Mouse (Mus musculus): Measurements from ENCODE around the gene Pdcl3.

Gene Pdcl3

GRCm38 (mm10) chr1:38985308-38985707, at the start of gene Pdcl3:
TSS of gene Pdcl3 (plus strand) at chr1:38985608.
- no peak for DNase-seq (ENCODE audit: low spot score)

GRCm38 (mm10) chr1:38936780-38937179, 48.6 kb upstream of the Pdcl3 start:
- DNase-seq (ENCODE audit: low spot score), result peak; percentile 8

GRCm38 (mm10) chr1:38938849-38939248, 46.6 kb upstream of the Pdcl3 start, which contains the start of gene Nms:
TSS of gene Nms (plus strand) at chr1:38939149.
- no peak for DNase-seq (ENCODE audit: low spot score)

GRCm38 (mm10) chr1:38939608-38940007, 45.8 kb upstream of the Pdcl3 start:
- DNase-seq (ENCODE audit: low spot score), result peak; percentile 22

GRCm38 (mm10) chr1:38956457-38956856, 29.0 kb upstream of the Pdcl3 start:
- DNase-seq (ENCODE audit: low spot score), result no peak

- no peak for DNase-seq (ENCODE audit: low spot score)
Measured at GRCm38 (mm10) chr1:38969116-38969515, 16.3 kb upstream of the Pdcl3 start.

GRCm38 (mm10) chr1:38971712-38972111, 13.7 kb upstream of the Pdcl3 start:
- DNase-seq (ENCODE audit: low spot score), result no peak

- no peak for DNase-seq (ENCODE audit: low spot score)
Measured at GRCm38 (mm10) chr1:38972986-38973592, 12.3 kb upstream of the Pdcl3 start.

- DNase-seq (ENCODE audit: low spot score), result peak; percentile 24
Measured at GRCm38 (mm10) chr1:38979953-38980352, 5.5 kb upstream of the Pdcl3 start.

- DNase-seq (ENCODE audit: low spot score), result no peak
Measured at GRCm38 (mm10) chr1:38983870-38984269, 1.5 kb upstream of the Pdcl3 start.

GRCm38 (mm10) chr1:38987080-38987864, 1.9 kb downstream of the Pdcl3 start:
- peak; percentile 97 for DNase-seq (ENCODE audit: low spot score)

- no peak for DNase-seq (ENCODE audit: low spot score)
Measured at GRCm38 (mm10) chr1:38987865-38988211, 2.4 kb downstream of the Pdcl3 start.

GRCm38 (mm10) chr1:38988357-38988756, 2.9 kb downstream of the Pdcl3 start:
- DNase-seq (ENCODE audit: low spot score), result no peak

GRCm38 (mm10) chr1:38992365-38992764, 7.0 kb downstream of the Pdcl3 start:
- no peak for DNase-seq (ENCODE audit: low spot score)

- DNase-seq (ENCODE audit: low spot score), result peak; percentile 87
Measured at GRCm38 (mm10) chr1:39001106-39001505, 15.7 kb downstream of the Pdcl3 start.

- DNase-seq (ENCODE audit: low spot score), result no peak
Measured at GRCm38 (mm10) chr1:39005751-39006354, 20.4 kb downstream of the Pdcl3 start.

- DNase-seq (ENCODE audit: low spot score), result no peak
Measured at GRCm38 (mm10) chr1:39006830-39007829, 21.7 kb downstream of the Pdcl3 start.

GRCm38 (mm10) chr1:39010583-39011021, 25.2 kb downstream of the Pdcl3 start:
- peak; percentile 87 for DNase-seq (ENCODE audit: low spot score)

GRCm38 (mm10) chr1:39012576-39012975, 27.2 kb downstream of the Pdcl3 start:
- no peak for DNase-seq (ENCODE audit: low spot score)

GRCm38 (mm10) chr1:39013843-39014242, 28.4 kb downstream of the Pdcl3 start:
- no peak for DNase-seq (ENCODE audit: low spot score)

GRCm38 (mm10) chr1:39015529-39015928, 30.1 kb downstream of the Pdcl3 start:
- DNase-seq (ENCODE audit: low spot score), result no peak

GRCm38 (mm10) chr1:39017871-39018270, 32.5 kb downstream of the Pdcl3 start:
- no peak for DNase-seq (ENCODE audit: low spot score)
